Mouse (Mus musculus): ENCODE measurements around the gene Gmeb1. TPM values are rescaled to one million over a fixed set of nuclear protein-coding genes. Genes with fewer than 3 reads are reported as not detected.
A peak's percentile ranks its signal among the peaks of the same experiment; 100 is the strongest.

Gene Gmeb1
- 23.8 and 25.9 TPM in 2 replicates for polyA plus RNA-seq (2011; ENCODE audit: insufficient read depth, insufficient read length, low read depth, missing spikeins)

DNA sequence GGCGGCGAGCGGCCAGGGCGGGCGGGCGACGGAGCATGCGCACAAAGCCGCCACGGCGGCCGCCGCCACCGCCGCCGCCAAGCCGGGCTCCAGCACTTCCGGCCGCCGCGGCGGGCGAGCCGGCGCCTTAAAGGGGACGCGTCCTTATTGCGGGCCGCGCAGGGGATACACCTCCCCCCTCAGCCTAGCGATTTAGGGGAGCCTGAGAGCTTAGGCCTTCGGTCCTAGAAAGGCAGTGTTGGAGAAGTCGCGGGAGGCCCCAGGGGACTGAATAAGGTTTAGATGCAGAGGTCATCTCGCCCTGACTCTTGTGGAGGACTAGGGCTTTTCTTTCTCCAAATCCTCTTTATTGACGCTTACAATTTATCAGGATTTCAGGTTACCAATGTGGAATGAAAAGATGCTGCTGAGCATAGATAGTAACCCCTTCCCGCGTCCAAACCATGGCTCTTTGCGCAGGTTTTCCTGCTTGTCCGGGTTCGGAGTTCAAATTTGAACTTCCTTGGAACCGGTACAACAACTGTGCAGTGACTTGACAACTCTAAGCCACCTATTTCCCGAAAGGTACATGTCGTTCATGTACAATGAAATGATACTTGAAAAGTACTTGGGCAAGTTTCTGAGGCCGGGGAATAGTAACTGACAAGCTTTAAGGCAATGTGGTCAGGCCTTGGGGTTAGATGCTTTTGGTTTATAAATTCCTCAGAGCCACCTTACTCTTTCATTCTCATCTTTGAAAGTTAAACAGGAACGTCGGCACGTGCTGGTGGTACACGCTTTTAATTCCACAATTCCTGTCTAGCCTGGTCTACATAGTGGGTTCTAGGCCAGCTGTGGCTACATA lies at the start of gene Gmeb1:
Gmeb1 (minus strand) TSS at position 89 of the 844 bp plus-strand sequence.
- Histone ChIP-seq H3K9ac (ENCODE audit: low read depth, poor library complexity, severe bottlenecking) (peak within 1 kb of the TSS; percentile 100), H3K36me3 (ENCODE audit: control insufficient read depth, insufficient read depth, low read length, poor library complexity, severe bottlenecking) (no peaks in the 10 kb centered on the region), H3K4me1 (ENCODE audit: control insufficient read depth, insufficient read depth, low read length) (peaks cover under 1% of the 10 kb centered on the region), H3K27ac (ENCODE audit: insufficient read depth, low read length) (peak within 1 kb of the TSS; percentile 89), H3K4me3 (ENCODE audit: low read depth, low read length) (peak within 1 kb of the TSS; percentile 99), H3K27me3 (ENCODE audit: control insufficient read depth, insufficient read depth, low read length, poor library complexity, severe bottlenecking) (no peaks in the 10 kb centered on the region), H3K9me3 (replicated peaks; ENCODE audit: control insufficient read depth, insufficient read depth, low read length, poor library complexity, severe bottlenecking) (no peaks in the 10 kb centered on the region)
- TF ChIP-seq POLR2A (IDR thresholded peaks at IDR 0.05; ENCODE audit: insufficient read depth, low read length), result no peak
- TF ChIP-seq CTCF (IDR thresholded peaks at IDR 0.05; ENCODE audit: low read depth, low read length), result no peak
- no peak for TF ChIP-seq EP300 (IDR thresholded peaks at IDR 0.05; ENCODE audit: insufficient read depth, low read depth, low read length)

GRCm38 (mm10) chr4:132309849-132310472 lies 48.6 kb upstream of the Gmeb1 start:
- Histone ChIP-seq H3K9ac (ENCODE audit: low read depth, poor library complexity, severe bottlenecking) (peak overlapping the region; percentile 96), H3K4me3 (ENCODE audit: low read depth, low read length) (peak overlapping the region; percentile 88), H3K36me3 (ENCODE audit: control insufficient read depth, insufficient read depth, low read length, poor library complexity, severe bottlenecking) (peaks cover 33% of the 10 kb centered on the region), H3K4me1 (ENCODE audit: control insufficient read depth, insufficient read depth, low read length) (no peaks in the 10 kb centered on the region), H3K27me3 (ENCODE audit: control insufficient read depth, insufficient read depth, low read length, poor library complexity, severe bottlenecking) (no peaks in the 10 kb centered on the region), H3K9me3 (replicated peaks; ENCODE audit: control insufficient read depth, insufficient read depth, low read length, poor library complexity, severe bottlenecking) (no peaks in the 10 kb centered on the region), H3K27ac (ENCODE audit: insufficient read depth, low read length) (peak overlapping the region; percentile 93)
- TF ChIP-seq POLR2A (IDR thresholded peaks at IDR 0.05; ENCODE audit: insufficient read depth, low read length), result no peak
- no peak for TF ChIP-seq CTCF (IDR thresholded peaks at IDR 0.05; ENCODE audit: low read depth, low read length)
- TF ChIP-seq EP300 (IDR thresholded peaks at IDR 0.05; ENCODE audit: insufficient read depth, low read depth, low read length), result no peak

- peak overlapping the region; percentile 96 for H3K9ac ChIP-seq (ENCODE audit: low read depth, poor library complexity, severe bottlenecking)
- peaks cover 33% of the 10 kb centered on the region for H3K36me3 ChIP-seq (ENCODE audit: control insufficient read depth, insufficient read depth, low read length, poor library complexity, severe bottlenecking)
- no peaks in the 10 kb centered on the region for H3K9me3 ChIP-seq (replicated peaks; ENCODE audit: control insufficient read depth, insufficient read depth, low read length, poor library complexity, severe bottlenecking)
- peak overlapping the region; percentile 94 for H3K27ac ChIP-seq (ENCODE audit: insufficient read depth, low read length)
- TF ChIP-seq CTCF (IDR thresholded peaks at IDR 0.05; ENCODE audit: low read depth, low read length) (no peak), POLR2A (IDR thresholded peaks at IDR 0.05; ENCODE audit: insufficient read depth, low read length) (no peak), EP300 (IDR thresholded peaks at IDR 0.05; ENCODE audit: insufficient read depth, low read depth, low read length) (no peak)
- H3K4me3 ChIP-seq (ENCODE audit: low read depth, low read length), result peak overlapping the region; percentile 88
- H3K27me3 ChIP-seq (ENCODE audit: control insufficient read depth, insufficient read depth, low read length, poor library complexity, severe bottlenecking), result no peaks in the 10 kb centered on the region
- H3K4me1 ChIP-seq (ENCODE audit: control insufficient read depth, insufficient read depth, low read length), result no peaks in the 10 kb centered on the region
These were observed 47.9 kb upstream of the Gmeb1 start for GRCm38 (mm10) chr4:132309140-132309848.

DNA sequence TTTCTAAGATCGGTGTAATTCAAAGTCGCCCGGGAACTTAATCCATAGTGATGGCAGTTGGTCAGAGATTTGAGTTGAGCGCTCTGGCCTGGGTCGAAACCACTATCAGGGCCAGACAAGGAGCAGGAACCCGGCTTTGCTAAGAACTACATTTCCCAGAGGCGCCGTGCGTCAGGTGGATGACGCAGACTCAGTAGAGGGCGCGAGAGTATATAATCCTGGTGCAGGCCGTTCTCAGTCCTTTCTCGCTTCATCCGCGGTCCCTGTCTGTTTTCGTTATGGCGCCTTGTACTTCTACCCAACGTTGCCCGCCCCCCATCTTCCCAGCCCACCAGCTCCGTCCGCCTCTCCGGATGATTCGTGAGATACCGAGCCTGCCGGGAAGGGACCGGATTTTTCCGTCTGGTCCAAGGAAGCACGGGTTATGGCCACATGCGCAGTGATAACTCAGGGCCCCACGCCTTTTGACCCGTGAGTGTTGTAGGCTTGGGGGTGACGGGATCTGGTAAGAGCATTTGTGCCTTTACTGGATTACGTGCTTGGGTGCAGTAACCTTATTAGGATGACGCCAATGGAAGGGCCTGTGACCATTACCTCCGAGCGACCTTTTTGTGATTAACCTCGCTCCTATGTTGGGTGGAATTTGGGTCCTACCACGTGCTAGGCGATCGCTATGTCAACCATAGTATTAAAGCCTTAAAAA lies 47.2 kb upstream of the Gmeb1 start:
- Histone ChIP-seq H3K9ac (ENCODE audit: low read depth, poor library complexity, severe bottlenecking) (peak overlapping the region; percentile 96), H3K27ac (ENCODE audit: insufficient read depth, low read length) (peak overlapping the region; percentile 94), H3K9me3 (replicated peaks; ENCODE audit: control insufficient read depth, insufficient read depth, low read length, poor library complexity, severe bottlenecking) (no peaks in the 10 kb centered on the region), H3K36me3 (ENCODE audit: control insufficient read depth, insufficient read depth, low read length, poor library complexity, severe bottlenecking) (peaks cover 33% of the 10 kb centered on the region), H3K4me1 (ENCODE audit: control insufficient read depth, insufficient read depth, low read length) (no peaks in the 10 kb centered on the region), H3K27me3 (ENCODE audit: control insufficient read depth, insufficient read depth, low read length, poor library complexity, severe bottlenecking) (no peaks in the 10 kb centered on the region), H3K4me3 (ENCODE audit: low read depth, low read length) (peak overlapping the region; percentile 88)
- TF ChIP-seq POLR2A (IDR thresholded peaks at IDR 0.05; ENCODE audit: insufficient read depth, low read length) (peak; percentile 100), CTCF (IDR thresholded peaks at IDR 0.05; ENCODE audit: low read depth, low read length) (no peak)

DNA sequence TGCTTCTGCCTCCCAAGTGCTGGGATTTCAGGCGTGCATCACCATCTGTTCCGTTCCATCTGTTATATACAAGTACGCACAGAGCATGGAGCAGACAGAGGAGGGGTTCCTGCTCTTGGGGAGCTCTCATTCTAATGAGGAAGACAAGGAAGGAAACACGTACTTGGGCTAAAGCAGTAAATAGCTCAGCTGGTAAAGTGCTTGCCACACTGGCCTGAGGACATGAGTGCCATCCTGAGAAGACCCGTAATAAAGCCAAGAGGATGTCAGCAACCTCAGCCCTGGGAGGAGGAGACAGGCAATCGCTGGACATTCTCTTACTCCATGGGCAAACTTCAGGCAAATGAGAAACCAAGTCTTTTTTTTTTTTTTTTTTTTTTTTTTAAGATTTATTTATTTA lies 44.6 kb upstream of the Gmeb1 start:
- Histone ChIP-seq H3K4me1 (ENCODE audit: control insufficient read depth, insufficient read depth, low read length) (peaks cover 3% of the 10 kb centered on the region), H3K9ac (ENCODE audit: low read depth, poor library complexity, severe bottlenecking) (peak overlapping the region; percentile 25; the same call in 1 of the 2 replicates), H3K9me3 (replicated peaks; ENCODE audit: control insufficient read depth, insufficient read depth, low read length, poor library complexity, severe bottlenecking) (no peaks in the 10 kb centered on the region), H3K27me3 (ENCODE audit: control insufficient read depth, insufficient read depth, low read length, poor library complexity, severe bottlenecking) (no peaks in the 10 kb centered on the region), H3K4me3 (ENCODE audit: low read depth, low read length) (no peak overlapping the region), H3K27ac (ENCODE audit: insufficient read depth, low read length) (peak overlapping the region; percentile 26; the same call in 1 of the 2 replicates), H3K36me3 (ENCODE audit: control insufficient read depth, insufficient read depth, low read length, poor library complexity, severe bottlenecking) (peaks cover 23% of the 10 kb centered on the region)
- TF ChIP-seq CTCF (IDR thresholded peaks at IDR 0.05; ENCODE audit: low read depth, low read length) (no peak), EP300 (IDR thresholded peaks at IDR 0.05; ENCODE audit: insufficient read depth, low read depth, low read length) (no peak), POLR2A (IDR thresholded peaks at IDR 0.05; ENCODE audit: insufficient read depth, low read length) (no peak)

Measured in ES-Bruce4 (cell line).